Mouse (Mus musculus) midbrain, embryonic 11.5 days (tissue): ENCODE measurements around the gene Rbm47. TPM values are rescaled to one million over a fixed set of nuclear protein-coding genes. Genes with fewer than 3 reads are reported as not detected.

ENCODE experiments used
- ATAC-seq: fragments of 200-750 bp; cut with Nextera tagmentation; 2 replicates; pipeline ENCODE4 v1.8.0; 2017; ENCODE audit warnings: moderate TSS enrichment, moderate library complexity; ENCODE audit not compliant: low FRiP score
- DNase-seq: peaks from one replicate; pipeline ENCODE4 v3.0.0; 2015; ENCODE audit warnings: low spot score; ENCODE audit errors: missing footprints
- H3K27ac ChIP-seq: fragments of 300-500 bp; sonication (generic); 2 replicates; pipeline ENCODE4 v1.5.1; 2014; ENCODE audit warnings: low read depth, low read length
- H3K27me3 ChIP-seq: fragments of 300-500 bp; sonication (generic); 2 replicates; pipeline ENCODE4 v1.6.1; 2014; ENCODE audit warnings: mild to moderate bottlenecking, low read length, moderate library complexity, mixed read lengths; ENCODE audit not compliant: control insufficient read depth, insufficient read depth
- H3K36me3 ChIP-seq: fragments of 300-500 bp; sonication (generic); 2 replicates; pipeline ENCODE4 v1.6.1; 2014; ENCODE audit warnings: mild to moderate bottlenecking, low read length, moderate library complexity, mixed read lengths; ENCODE audit not compliant: control insufficient read depth, insufficient read depth
- H3K4me1 ChIP-seq: fragments of 300-500 bp; sonication (generic); 2 replicates; pipeline ENCODE4 v1.6.1; 2014; ENCODE audit warnings: low read length; ENCODE audit not compliant: control insufficient read depth, insufficient read depth
- H3K4me2 ChIP-seq: fragments of 300-500 bp; sonication (generic); 2 replicates; pipeline ENCODE4 v1.6.1; 2014; ENCODE audit warnings: mild to moderate bottlenecking, moderate library complexity
- H3K4me3 ChIP-seq: fragments of 300-500 bp; sonication (generic); 2 replicates; pipeline ENCODE4 v1.5.1; 2014; ENCODE audit warnings: low read depth, low read length
- H3K9ac ChIP-seq: fragments of 300-500 bp; sonication (generic); 2 replicates; pipeline ENCODE4 v1.6.1; 2014; ENCODE audit warnings: low read length
- H3K9me3 ChIP-seq: fragments of 300-500 bp; sonication (generic); 2 replicates; pipeline ENCODE4 v1.6.1; 2016; ENCODE audit warnings: low read length; ENCODE audit not compliant: control insufficient read depth
- WGBS: fragments of 180-500 bp; shearing (Covaris S2); extraction: QIAGEN DNeasy Blood & Tissue Kit; methylation state at CpG from one replicate; pipeline ENCODE4 v1.1.7; 2014; 5-methylcytosine and 5-hydroxymethylcytosine counted together
- polyA plus RNA-seq: library from polyadenylated mRNA; unstranded; fragments of >200 nt; fragmentation: Nextera tagmentation; extraction: Ambion mirVana; gene quantifications from 2 replicates; pipeline ENCODE4 v1.2.1, GENCODE M21; 2014

Gene Rbm47
- polyA plus RNA-seq, 1 experiment from 2014 or later, result 2.1 TPM

- no peak for ATAC-seq
- Histone ChIP-seq H3K27me3 (no peaks in the 10 kb centered on the region), H3K9ac (no peak overlapping the region), H3K4me1 (no peaks in the 10 kb centered on the region), H3K27ac (no peak overlapping the region), H3K4me2 (no peak overlapping the region), H3K36me3 (no peaks in the 10 kb centered on the region), H3K4me3 (no peak overlapping the region), H3K9me3 (no peaks in the 10 kb centered on the region)
- no peak for DNase-seq
- WGBS, result 93% methylated on average over 8 of the region's 8 CpGs
These were observed 145.7 kb downstream of the Rbm47 start for GRCm38 (mm10) chr5:66027206-66027605.

- H3K9ac ChIP-seq, result no peak overlapping the region
- H3K36me3 ChIP-seq, result no peaks in the 10 kb centered on the region
- no peaks in the 10 kb centered on the region for H3K27me3 ChIP-seq
- no peak overlapping the region for H3K27ac ChIP-seq
- no peak for ATAC-seq
- 98% methylated on average over 31 of the region's 31 CpGs for WGBS
- H3K9me3 ChIP-seq, result no peaks in the 10 kb centered on the region
- no peak overlapping the region for H3K4me3 ChIP-seq
- DNase-seq, result no peak
- no peak overlapping the region for H3K4me2 ChIP-seq
- no peaks in the 10 kb centered on the region for H3K4me1 ChIP-seq
These were observed 146.1 kb downstream of the Rbm47 start for GRCm38 (mm10) chr5:66026796-66027195.

GRCm38 (mm10) chr5:66015449-66015961, 157.4 kb downstream of the Rbm47 start:
- WGBS, result 94% methylated on average over 2 of the region's 2 CpGs
- ATAC-seq, result no peak

GRCm38 (mm10) chr5:66014437-66014836, 158.5 kb downstream of the Rbm47 start:
- Histone ChIP-seq H3K4me2 (no peak overlapping the region), H3K4me3 (no peak overlapping the region), H3K9me3 (no peaks in the 10 kb centered on the region), H3K27ac (no peak overlapping the region), H3K4me1 (no peaks in the 10 kb centered on the region), H3K36me3 (no peaks in the 10 kb centered on the region), H3K27me3 (no peaks in the 10 kb centered on the region), H3K9ac (no peak overlapping the region)
- WGBS, result 91% methylated on average over 2 of the region's 2 CpGs
- ATAC-seq (no peak), DNase-seq (no peak)

More at GRCm38 (mm10) chr5:66015449-66015961, 157.4 kb downstream of the Rbm47 start:
- H3K9me3 ChIP-seq, result no peaks in the 10 kb centered on the region
- H3K36me3 ChIP-seq, result no peaks in the 10 kb centered on the region
- H3K4me3 ChIP-seq, result no peak overlapping the region
- no peaks in the 10 kb centered on the region for H3K27me3 ChIP-seq
- no peak for DNase-seq
- H3K4me1 ChIP-seq, result no peaks in the 10 kb centered on the region
- no peak overlapping the region for H3K4me2 ChIP-seq
- no peak overlapping the region for H3K9ac ChIP-seq
- no peak overlapping the region for H3K27ac ChIP-seq

GRCm38 (mm10) chr5:66013999-66014398, 158.9 kb downstream of the Rbm47 start:
- 84% methylated on average over 3 of the region's 3 CpGs for WGBS
- no peak overlapping the region for H3K4me2 ChIP-seq
- H3K4me3 ChIP-seq, result no peak overlapping the region
- no peaks in the 10 kb centered on the region for H3K4me1 ChIP-seq
- H3K36me3 ChIP-seq, result no peaks in the 10 kb centered on the region
- no peak for ATAC-seq
- DNase-seq, result no peak
- no peak overlapping the region for H3K27ac ChIP-seq
- H3K9ac ChIP-seq, result no peak overlapping the region
- H3K27me3 ChIP-seq, result no peaks in the 10 kb centered on the region
- H3K9me3 ChIP-seq, result no peaks in the 10 kb centered on the region

- Histone ChIP-seq H3K9ac (no peak overlapping the region), H3K36me3 (no peaks in the 10 kb centered on the region), H3K4me3 (no peak overlapping the region), H3K4me1 (no peaks in the 10 kb centered on the region), H3K27me3 (no peaks in the 10 kb centered on the region), H3K4me2 (no peak overlapping the region), H3K9me3 (no peaks in the 10 kb centered on the region), H3K27ac (no peak overlapping the region)
- no peak for DNase-seq
- 90% methylated on average over 15 of the region's 15 CpGs for WGBS
- no peak for ATAC-seq
These were observed 164.5 kb downstream of the Rbm47 start for GRCm38 (mm10) chr5:66008245-66008967.

GRCm38 (mm10) chr5:66005041-66005678, 167.8 kb downstream of the Rbm47 start:
- Histone ChIP-seq H3K27ac (no peak overlapping the region), H3K4me1 (no peaks in the 10 kb centered on the region), H3K4me3 (no peak overlapping the region), H3K27me3 (no peaks in the 10 kb centered on the region), H3K4me2 (no peak overlapping the region), H3K9me3 (no peaks in the 10 kb centered on the region), H3K9ac (no peak overlapping the region), H3K36me3 (no peaks in the 10 kb centered on the region)
- WGBS, result 46% methylated on average over 16 of the region's 16 CpGs
- ATAC-seq (no peak), DNase-seq (no peak)

- Histone ChIP-seq H3K36me3 (no peaks in the 10 kb centered on the region), H3K9me3 (no peaks in the 10 kb centered on the region), H3K27ac (no peak within 1 kb of the TSS), H3K4me2 (no peak within 1 kb of the TSS), H3K4me3 (no peak within 1 kb of the TSS), H3K9ac (no peak within 1 kb of the TSS), H3K4me1 (no peaks in the 10 kb centered on the region), H3K27me3 (no peaks in the 10 kb centered on the region)
- DNase-seq (no peak), ATAC-seq (no peak)
- WGBS, result 64% methylated on average over 14 of the region's 14 CpGs
These were observed 168.6 kb downstream of the Rbm47 start, which contains the start of gene 9130230L23Rik for GRCm38 (mm10) chr5:66004134-66004925. Gene 9130230L23Rik (minus strand): TSS chr5:66004285.

- Histone ChIP-seq H3K27me3 (no peaks in the 10 kb centered on the region), H3K36me3 (no peaks in the 10 kb centered on the region), H3K9ac (no peak overlapping the region), H3K4me2 (no peak overlapping the region), H3K4me1 (no peaks in the 10 kb centered on the region), H3K9me3 (no peaks in the 10 kb centered on the region), H3K27ac (no peak overlapping the region), H3K4me3 (no peak overlapping the region)
- DNase-seq (no peak), ATAC-seq (no peak)
- whole genome bisulfite sequencing, result 77% methylated on average over 5 of the region's 5 CpGs
These were observed 171.7 kb downstream of the Rbm47 start for GRCm38 (mm10) chr5:66001232-66001631.
